Mouse (Mus musculus) lung, postnatal 0 days (tissue): ENCODE data around the gene Prdm11.

ENCODE experiments used
- CTCF ChIP-seq: IDR thresholded peaks from 2 replicates; pipeline ENCODE4 v1.5.1; 2016; ENCODE audit warnings: antibody characterized with exemption, mild to moderate bottlenecking
- EP300 ChIP-seq: IDR thresholded peaks from 2 replicates; pipeline ENCODE4 v1.6.1; 2016; ENCODE audit warnings: antibody characterized with exemption, mild to moderate bottlenecking, control low read depth

GRCm38 (mm10) chr2:93063347-93063746 lies 17.4 kb upstream of the Prdm11 start:
- TF ChIP-seq CTCF (peak; percentile 91), EP300 (no peak)
